Mouse (Mus musculus) kidney, adult 2 months (tissue): ENCODE data around the gene Ccdc15.

ENCODE experiments used
- CTCF ChIP-seq: fragments of 200-500 bp; conservative IDR thresholded peaks from 2 replicates; pipeline ENCODE4 v1.5.1; 2011; ENCODE audit warnings: low read depth, mild to moderate bottlenecking, control low read depth, low read length, moderate library complexity, mixed read lengths; ENCODE audit not compliant: insufficient read depth, insufficient read length
- POLR2A ChIP-seq: fragments of 200-500 bp; IDR thresholded peaks from one replicate; pipeline ENCODE4 v1.6.1; 2011; ENCODE audit warnings: low read depth, low read length, control low read depth

DNA sequence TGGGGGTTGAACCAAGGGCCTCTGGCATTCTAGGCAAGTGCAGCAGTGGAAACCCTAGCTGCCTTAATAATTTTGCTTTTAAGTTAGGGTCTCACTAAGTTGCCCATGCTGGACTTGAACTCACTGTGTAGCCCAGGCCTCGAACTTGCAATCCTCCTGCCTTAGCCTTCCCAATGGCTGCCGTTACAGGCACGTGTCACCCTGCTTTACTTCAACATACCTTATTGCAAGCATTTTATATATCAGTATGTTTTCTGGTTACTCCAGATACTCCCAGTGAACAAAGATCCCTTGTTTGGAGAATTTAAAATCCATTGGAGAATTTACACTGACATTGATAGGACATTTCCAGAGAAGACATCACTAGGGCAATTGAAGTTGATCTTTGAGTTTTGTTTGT, 818 bp upstream of the Ccdc15 start:
- TF ChIP-seq CTCF: no peak
- TF ChIP-seq POLR2A: no peak
